Mouse (Mus musculus): Measurements from ENCODE around the gene Arhgef15.

GRCm38 (mm10) chr11:68957971-68958370 lies 691 bp upstream of the Arhgef15 start:
- no peak for TF ChIP-seq CTCF (IDR thresholded peaks at IDR 0.05; ENCODE audit: low read depth, low read length)
- TF ChIP-seq EP300 (IDR thresholded peaks at IDR 0.05; ENCODE audit: insufficient read depth, low read depth, low read length) = no peak
- no peak for TF ChIP-seq POLR2A (IDR thresholded peaks at IDR 0.05; ENCODE audit: insufficient read depth, low read length)

Data from ES-Bruce4 (cell line).